Mouse (Mus musculus) bone marrow, adult 2 months (tissue): Measurements from ENCODE around the gene Olfr1045. TPM values are rescaled to one million over a fixed set of nuclear protein-coding genes. Genes with fewer than 3 reads are reported as not detected.

Source experiments
- H3K27ac ChIP-seq: fragments of 200-500 bp; 2 replicates; pipeline ENCODE4 v1.5.1; 2012; ENCODE audit warnings: low read depth, mild to moderate bottlenecking, control low read depth, inconsistent platforms, low read length; ENCODE audit not compliant: control insufficient read depth, poor library complexity, insufficient read depth
- H3K4me1 ChIP-seq: fragments of 200-500 bp; 2 replicates; pipeline ENCODE4 v1.6.1; 2011; ENCODE audit warnings: low read length; ENCODE audit not compliant: control insufficient read depth, insufficient read depth
- H3K4me3 ChIP-seq: fragments of 200-500 bp; replicated peaks from 2 replicates; pipeline ENCODE3; 2011; ENCODE audit warnings: mild to moderate bottlenecking, low read depth, low read length, control low read depth; ENCODE audit not compliant: control insufficient read depth
- CTCF ChIP-seq: fragments of 200-500 bp; IDR thresholded peaks from 2 replicates; pipeline ENCODE4 v1.5.1; 2011; ENCODE audit warnings: low read length, control low read depth; ENCODE audit not compliant: control insufficient read depth, insufficient read depth
- POLR2A ChIP-seq: fragments of 200-500 bp; IDR thresholded peaks from 2 replicates; pipeline ENCODE4 v1.6.1; 2011; ENCODE audit warnings: low read depth, mild to moderate bottlenecking, control low read depth, low read length, borderline replicate concordance; ENCODE audit not compliant: control insufficient read depth
- WGBS: fragments of 180-500 bp; shearing (Covaris S2); methylation state at CpG from one replicate; pipeline ENCODE4 v1.1.7; 2018; 5-methylcytosine and 5-hydroxymethylcytosine counted together
- polyA plus RNA-seq: library from polyadenylated mRNA; stranded (reverse); fragments of >200 nt; gene quantifications from 2 replicates; pipeline ENCODE4 v1.2.4, GENCODE M21; 2011; ENCODE audit warnings: low replicate concordance; ENCODE audit not compliant: missing spikeins, insufficient read depth, insufficient read length

The Olfr1045 gene
- polyA plus RNA-seq, 1 experiment, result not detected

- H3K4me1 ChIP-seq, result no peaks in the 10 kb centered on the region
- TF ChIP-seq POLR2A, result no peak
- TF ChIP-seq CTCF, result no peak
- WGBS, result 84% methylated on average over 2 of the region's 2 CpGs
- H3K4me3 ChIP-seq, result no peak within 1 kb of the TSS
- no peak within 1 kb of the TSS for H3K27ac ChIP-seq
Measured at GRCm38 (mm10) chr2:86167422-86167821, 35.4 kb downstream of the Olfr1045 start, which contains the start of gene Olfr1043. Gene Olfr1043, minus strand, starts transcription at chr2:86167522.

- no peak within 1 kb of the TSS for H3K27ac ChIP-seq
- TF ChIP-seq POLR2A (no peak), CTCF (no peak)
- 86% methylated on average over 2 of the region's 2 CpGs for WGBS
Measured at GRCm38 (mm10) chr2:86161738-86162137, 41.1 kb downstream of the Olfr1045 start, which contains the start of gene Olfr1042. Gene Olfr1042, minus strand, starts transcription at chr2:86161838.

DNA sequence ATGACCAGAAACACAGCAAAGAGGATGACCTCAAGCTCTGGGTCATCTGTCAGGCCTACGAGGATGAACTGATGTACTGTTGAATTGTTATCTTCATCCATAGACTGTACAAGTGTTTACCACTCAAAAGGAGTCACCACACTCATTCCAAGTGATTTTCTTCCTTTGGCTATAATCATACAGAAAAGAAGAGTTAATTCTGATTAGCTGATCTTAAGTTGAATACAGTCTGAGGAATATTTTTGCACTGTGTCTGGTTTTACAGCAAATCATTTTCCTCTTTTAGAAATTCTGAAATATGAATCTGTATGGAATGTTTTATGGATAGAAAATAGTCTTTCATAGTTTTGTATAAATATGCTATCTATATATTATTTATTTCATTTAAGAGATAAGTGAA lies 56.2 kb downstream of the Olfr1045 start, which contains the start of gene Olfr1040:
Olfr1040 (minus strand) TSS at position 101 of the 400 bp plus-strand sequence.
- Histone ChIP-seq H3K4me3 (no peak within 1 kb of the TSS), H3K4me1 (no peaks in the 10 kb centered on the region), H3K27ac (no peak within 1 kb of the TSS)
- 67% methylated on average over 1 of the region's 1 CpGs for WGBS
- TF ChIP-seq CTCF (no peak), POLR2A (no peak)

More at GRCm38 (mm10) chr2:86161738-86162137, 41.1 kb downstream of the Olfr1045 start, which contains the start of gene Olfr1042:
- Histone ChIP-seq H3K4me1 (no peaks in the 10 kb centered on the region), H3K4me3 (no peak within 1 kb of the TSS)

Other genes starting within 250 kb of the Olfr1045 start
- not detected in 2 replicates for gene Olfr1029, start 229.1 kb downstream of the Olfr1045 start, polyA plus RNA-seq
- gene Olfr1030, start 223.7 kb downstream of the Olfr1045 start, polyA plus RNA-seq, result 0.65 TPM in 1 of 2 replicates, not detected in the other
- not detected in 2 replicates for gene Olfr1031, start 212.7 kb downstream of the Olfr1045 start, polyA plus RNA-seq
- not detected in 2 replicates for gene Olfr1032, start 197.5 kb downstream of the Olfr1045 start, polyA plus RNA-seq
- gene Olfr1033, start 182.4 kb downstream of the Olfr1045 start, polyA plus RNA-seq, result not detected in 2 replicates
- gene Olfr1034, start 157.1 kb downstream of the Olfr1045 start, polyA plus RNA-seq, result not detected in 2 replicates
- gene Olfr1036, start 129.0 kb downstream of the Olfr1045 start, polyA plus RNA-seq, result not detected in 2 replicates
- gene Olfr1037, start 115.6 kb downstream of the Olfr1045 start, polyA plus RNA-seq, result not detected in 2 replicates
- gene Olfr1039, start 67.1 kb downstream of the Olfr1045 start, polyA plus RNA-seq, result not detected in 2 replicates
- not detected in 2 replicates for gene Olfr1040, start 56.3 kb downstream of the Olfr1045 start, polyA plus RNA-seq
- not detected in 2 replicates for gene Olfr1042, start 41.2 kb downstream of the Olfr1045 start, polyA plus RNA-seq
- not detected in 2 replicates for gene Olfr1043, start 35.5 kb downstream of the Olfr1045 start, polyA plus RNA-seq
- not detected in 2 replicates for gene Olfr1044, start 25.2 kb downstream of the Olfr1045 start, polyA plus RNA-seq
- gene Olfr52, start 17.3 kb downstream of the Olfr1045 start, polyA plus RNA-seq, result not detected in 2 replicates
- gene Olfr1046, start 16.3 kb upstream of the Olfr1045 start, polyA plus RNA-seq, result not detected in 2 replicates
- gene Olfr1047, start 28.4 kb upstream of the Olfr1045 start, polyA plus RNA-seq, result not detected in 2 replicates
- gene Olfr1048, start 37.3 kb upstream of the Olfr1045 start, polyA plus RNA-seq, result not detected in 2 replicates
- not detected in 2 replicates for gene Olfr1049, start 55.3 kb upstream of the Olfr1045 start, polyA plus RNA-seq
- gene Olfr1051, start 76.1 kb upstream of the Olfr1045 start, polyA plus RNA-seq, result not detected in 2 replicates
- not detected in 2 replicates for gene Olfr1052, start 89.4 kb upstream of the Olfr1045 start, polyA plus RNA-seq
- gene Olfr1053, start 112.3 kb upstream of the Olfr1045 start, polyA plus RNA-seq, result not detected in 2 replicates
- gene Olfr1054, start 132.4 kb upstream of the Olfr1045 start, polyA plus RNA-seq, result not detected in 2 replicates
- not detected in 2 replicates for gene Olfr1055, start 147.3 kb upstream of the Olfr1045 start, polyA plus RNA-seq
- not detected in 2 replicates for gene Olfr1056, start 159.5 kb upstream of the Olfr1045 start, polyA plus RNA-seq
- gene Olfr1057, start 175.4 kb upstream of the Olfr1045 start, polyA plus RNA-seq, result not detected in 2 replicates
- not detected in 2 replicates for gene Olfr1058, start 185.6 kb upstream of the Olfr1045 start, polyA plus RNA-seq
- gene Olfr1061, start 211.0 kb upstream of the Olfr1045 start, polyA plus RNA-seq, result not detected in 2 replicates
- gene Olfr1062, start 223.7 kb upstream of the Olfr1045 start, polyA plus RNA-seq, result 0.45 and 0.97 TPM in 2 replicates
- not detected in 2 replicates for gene Olfr1065, start 247.6 kb upstream of the Olfr1045 start, polyA plus RNA-seq